Mouse (Mus musculus) CH12.LX (cell line): ENCODE results near the gene Cyp2d11. TPM values are rescaled to one million over a fixed set of nuclear protein-coding genes. Genes with fewer than 3 reads are reported as not detected.

Experiments
- DNase-seq: peaks from one replicate; pipeline ENCODE4 v3.0.0-alpha.2; 2013; ENCODE audit errors: extremely low read depth
- H3K27ac ChIP-seq: 2 replicates; pipeline ENCODE4 v1.5.1; 2012; ENCODE audit warnings: low read depth, mild to moderate bottlenecking, control low read depth, moderate library complexity; ENCODE audit not compliant: insufficient read depth
- H3K27me3 ChIP-seq: replicated peaks from 2 replicates; pipeline ENCODE3; 2012; ENCODE audit warnings: inconsistent platforms
- H3K36me3 ChIP-seq, 2 experiments: replicated peaks in 1 of 2; 2 replicates each; pipeline versions ENCODE3 to v1.6.1; 2012; ENCODE audit warnings: inconsistent platforms in 1 of 2, low read length in 1 of 2, mild to moderate bottlenecking in 1 of 2, mixed read lengths in 1 of 2, moderate library complexity in 1 of 2; ENCODE audit not compliant: control insufficient read depth in 1 of 2, insufficient read depth in 1 of 2
- H3K4me1 ChIP-seq, 2 experiments: 2 replicates each; pipeline ENCODE4 v1.6.1; 2012; ENCODE audit warnings: inconsistent platforms in 1 of 2, moderate library complexity in 1 of 2; ENCODE audit not compliant: insufficient read depth in 2 of 2, control insufficient read depth in 1 of 2
- H3K4me2 ChIP-seq: 2 replicates; pipeline ENCODE4 v1.6.1; 2012; ENCODE audit warnings: low read depth, mild to moderate bottlenecking, control low read depth; ENCODE audit not compliant: poor library complexity, insufficient read depth, severe bottlenecking
- H3K4me3 ChIP-seq, 3 experiments: fragments of 150-350 bp in 1 of 3; sonication (generic) in 1 of 3; replicated peaks in 1 of 3; 2 replicates each; pipeline versions ENCODE3 to v1.5.1; 2011 to 2012; ENCODE audit warnings: low read depth in 2 of 3, low read length in 2 of 3, mild to moderate bottlenecking in 2 of 3, moderate library complexity in 2 of 3, control low read depth in 1 of 3, improper control_type of control experiment in 1 of 3, inconsistent platforms in 1 of 3, mixed read lengths in 1 of 3; ENCODE audit not compliant: poor library complexity in 1 of 3
- H3K79me2 ChIP-seq: replicated peaks from 2 replicates; pipeline ENCODE4 v1.6.1; 2012; ENCODE audit warnings: mild to moderate bottlenecking, moderate library complexity; ENCODE audit not compliant: control insufficient read depth, poor library complexity, insufficient read depth, severe bottlenecking; ENCODE audit errors: extremely low read depth
- H3K9ac ChIP-seq: 2 replicates; pipeline ENCODE4 v1.6.1; 2012; ENCODE audit warnings: low read depth, mild to moderate bottlenecking, control low read depth, moderate library complexity; ENCODE audit not compliant: insufficient read depth
- H3K9me3 ChIP-seq: replicated peaks from 2 replicates; pipeline ENCODE3; 2012; ENCODE audit warnings: low read length, inconsistent platforms, mixed read lengths
- CTCF ChIP-seq, 2 experiments: IDR thresholded peaks in 1 of 2; conservative IDR thresholded peaks in 1 of 2; 2 replicates each; pipeline ENCODE4 v1.5.1; 2011 to 2012; ENCODE audit warnings: low read depth in 2 of 2, low read length in 2 of 2, improper control_type of control experiment in 1 of 2, inconsistent platforms in 1 of 2, mild to moderate bottlenecking in 1 of 2, moderate library complexity in 1 of 2
- E2F4 ChIP-seq: IDR thresholded peaks from 2 replicates; pipeline ENCODE4 v1.6.1; 2011; ENCODE audit warnings: low read depth, low read length, improper control_type of control experiment; ENCODE audit not compliant: insufficient replicate concordance
- ELF1 ChIP-seq: IDR thresholded peaks from 2 replicates; pipeline ENCODE4 v1.6.1; 2014; ENCODE audit warnings: low read depth, mild to moderate bottlenecking, inconsistent platforms, low read length, improper control_type of control experiment
- EP300 ChIP-seq: IDR thresholded peaks from 2 replicates; pipeline ENCODE4 v1.6.1; 2011; ENCODE audit warnings: low read length, improper control_type of control experiment
- ETS1 ChIP-seq: conservative IDR thresholded peaks from 2 replicates; pipeline ENCODE4 v1.6.1; 2012; ENCODE audit warnings: low read depth, mild to moderate bottlenecking, inconsistent platforms, low read length, improper control_type of control experiment, moderate library complexity
- HCFC1 ChIP-seq: IDR thresholded peaks from 2 replicates; pipeline ENCODE4 v1.6.1; 2012; ENCODE audit warnings: low read depth, mild to moderate bottlenecking, inconsistent platforms, low read length, improper control_type of control experiment
- IRF4 ChIP-seq: IDR thresholded peaks from 2 replicates; pipeline ENCODE4 v1.6.1; 2014; ENCODE audit warnings: low read depth, mild to moderate bottlenecking, inconsistent platforms, low read length, improper control_type of control experiment
- JUN ChIP-seq: IDR thresholded peaks from 2 replicates; pipeline ENCODE4 v1.6.1; 2011; ENCODE audit warnings: low read depth, mild to moderate bottlenecking, low read length, improper control_type of control experiment, moderate library complexity; ENCODE audit not compliant: insufficient read depth
- KAT2A ChIP-seq: IDR thresholded peaks from 2 replicates; pipeline ENCODE4 v1.6.1; 2012; ENCODE audit warnings: low read length, improper control_type of control experiment, inconsistent platforms; ENCODE audit not compliant: insufficient replicate concordance
- MAFK ChIP-seq: IDR thresholded peaks from 2 replicates; pipeline ENCODE4 v1.6.1; 2011; ENCODE audit warnings: low read length, improper control_type of control experiment; ENCODE audit not compliant: insufficient replicate concordance
- MAX ChIP-seq: IDR thresholded peaks from 2 replicates; pipeline ENCODE4 v1.6.1; 2011; ENCODE audit warnings: low read length, improper control_type of control experiment
- MAZ ChIP-seq: IDR thresholded peaks from 2 replicates; pipeline ENCODE4 v1.6.1; 2012; ENCODE audit warnings: low read depth, mild to moderate bottlenecking, inconsistent platforms, low read length, improper control_type of control experiment, moderate library complexity
- MXI1 ChIP-seq: IDR thresholded peaks from 2 replicates; pipeline ENCODE4 v1.6.1; 2011; ENCODE audit warnings: mild to moderate bottlenecking, low read depth, low read length, improper control_type of control experiment
- MYC ChIP-seq: IDR thresholded peaks from 2 replicates; pipeline ENCODE4 v1.6.1; 2011; ENCODE audit warnings: low read depth, mild to moderate bottlenecking, improper control_type of control experiment, low read length
- NELFE ChIP-seq: IDR thresholded peaks from 2 replicates; pipeline ENCODE4 v1.6.1; 2011; ENCODE audit warnings: low read depth, low read length, improper control_type of control experiment
- NRF1 ChIP-seq: IDR thresholded peaks from 2 replicates; pipeline ENCODE4 v1.6.1; 2014; ENCODE audit warnings: low read depth, mild to moderate bottlenecking, inconsistent platforms, low read length, improper control_type of control experiment, moderate library complexity
- POLR2A ChIP-seq: IDR thresholded peaks from 2 replicates; pipeline ENCODE4 v1.6.1; 2011; ENCODE audit warnings: low read depth, mild to moderate bottlenecking, improper control_type of control experiment, low read length
- RAD21 ChIP-seq: IDR thresholded peaks from 2 replicates; pipeline ENCODE4 v1.6.1; 2011; ENCODE audit warnings: low read depth, mild to moderate bottlenecking, low read length, improper control_type of control experiment, moderate library complexity
- SIN3A ChIP-seq: IDR thresholded peaks from 2 replicates; pipeline ENCODE4 v1.6.1; 2012; ENCODE audit warnings: low read length, improper control_type of control experiment, inconsistent platforms
- SMC3 ChIP-seq: IDR thresholded peaks from 2 replicates; pipeline ENCODE4 v1.6.1; 2011; ENCODE audit warnings: low read depth, low read length, improper control_type of control experiment
- TCF12 ChIP-seq: IDR thresholded peaks from 2 replicates; pipeline ENCODE4 v1.6.1; 2014; ENCODE audit warnings: low read depth, mild to moderate bottlenecking, inconsistent platforms, low read length, improper control_type of control experiment
- UBTF ChIP-seq: IDR thresholded peaks from 2 replicates; pipeline ENCODE4 v1.6.1; 2012; ENCODE audit warnings: low read depth, mild to moderate bottlenecking, inconsistent platforms, low read length, improper control_type of control experiment, moderate library complexity
- USF1 ChIP-seq: IDR thresholded peaks from 2 replicates; pipeline ENCODE4 v1.6.1; 2014; ENCODE audit warnings: low read depth, mild to moderate bottlenecking, inconsistent platforms, low read length, improper control_type of control experiment
- USF2 ChIP-seq: conservative IDR thresholded peaks from 2 replicates; pipeline ENCODE4 v1.6.1; 2011; ENCODE audit warnings: low read depth, low read length, improper control_type of control experiment
- ZC3H11A ChIP-seq: IDR thresholded peaks from 2 replicates; pipeline ENCODE4 v1.6.1; 2012; ENCODE audit warnings: low read depth, mild to moderate bottlenecking, inconsistent platforms, low read length, improper control_type of control experiment
- ZMIZ1 ChIP-seq: IDR thresholded peaks from 2 replicates; pipeline ENCODE4 v1.6.1; 2012; ENCODE audit warnings: low read depth, mild to moderate bottlenecking, inconsistent platforms, low read length, improper control_type of control experiment
- dilution Hi-C: fragments of 300-500 bp; cut with MboI; formaldehyde crosslinking; loops from 2 replicates; pipeline ENCODE4 v1.14.3; 2020; ENCODE audit warnings: low sequenced_read_pairs; ENCODE audit not compliant: extremely low pct_unique_long_range_greater_than_20kb, extremely low pct_ligation_motif_present
- in situ Hi-C: fragments of 300-500 bp; cut with MboI; formaldehyde crosslinking; loops from 3 replicates; pipeline ENCODE4 v1.14.3; 2019; ENCODE audit warnings: low sequenced_read_pairs, low pct_ligation_motif_present, low pct_unique_long_range_greater_than_20kb, mixed read lengths
- polyA plus RNA-seq: library from polyadenylated mRNA; unstranded; fragments of >175 nt; gene quantifications from 2 replicates; pipeline ENCODE4 v1.2.1, GENCODE M21; 2012; ENCODE audit warnings: low read depth; ENCODE audit not compliant: insufficient read length
- total RNA-seq, 2 experiments: library from RNA; depleted of rRNA; stranded (reverse); fragments of 300-350 nt in 1 of 2; fragments of >200 nt in 1 of 2; gene quantifications; 2 replicates each; pipeline ENCODE4 v1.2.3; 2012 to 2014

Cyp2d11 gene
- total and polyA plus RNA-seq, 3 experiments, result not detected

GRCm38 (mm10) chr15:82347852-82348251 is 46.0 kb downstream of the Cyp2d11 start:
- dilution Hi-C loops, result no loop called here
- peaks cover 14 to 40% of the 10 kb centered on the region in 2 experiments for H3K4me1 ChIP-seq
- TF ChIP-seq NRF1 (no peak), CTCF (conservative IDR thresholded peaks at IDR 0.05 in 1 of 2, IDR thresholded peaks at IDR 0.05 in 1 of 2; ENCODE audit: low read depth in 2 of 2, low read length in 2 of 2) (no peak), SMC3 (no peak), IRF4 (no peak), KAT2A (no peak), MXI1 (no peak), POLR2A (no peak)
- TF ChIP-seq, all 38 proteins: peak for 0
- peaks cover 8% of the 10 kb centered on the region for H3K27me3 ChIP-seq
- 0 out of 2 replicates have a peak overlapping the region, but pooled peaks have one; percentile 85 for H3K9ac ChIP-seq
- H3K9me3 ChIP-seq, result no peaks in the 10 kb centered on the region
- H3K36me3 ChIP-seq, result peaks cover 29 to 42% of the 10 kb centered on the region in 2 experiments
- no peak for DNase-seq
- H3K27ac ChIP-seq, result no peak overlapping the region
- H3K4me3 ChIP-seq, result no peak overlapping the region
- in situ Hi-C loops, result no loop called here
- peaks cover 23% of the 10 kb centered on the region for H3K79me2 ChIP-seq
- 0 out of 2 replicates have a peak overlapping the region, but pooled peaks have one; percentile 96 for H3K4me2 ChIP-seq

DNA sequence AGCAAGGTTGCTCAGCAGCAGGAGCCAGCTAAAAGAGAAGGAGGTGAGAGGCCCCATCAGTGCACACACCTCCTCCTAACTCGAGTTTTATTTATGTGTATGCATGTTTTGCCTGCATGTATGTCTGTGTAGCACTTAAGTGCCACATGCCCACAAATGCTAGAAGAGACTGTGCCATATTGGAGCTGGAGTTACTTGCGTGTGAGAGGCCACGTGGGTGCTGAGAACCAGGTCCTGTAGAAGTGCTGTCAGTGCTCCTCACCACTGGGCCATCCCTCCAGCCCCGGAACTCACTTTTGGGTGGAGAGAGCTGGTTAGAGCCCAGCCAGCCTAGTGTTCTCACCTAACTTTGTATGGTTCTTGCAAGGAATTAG is 46.5 kb downstream of the Cyp2d11 start:
- Histone ChIP-seq H3K27ac (peak overlapping the region; percentile 19), H3K9me3 (no peaks in the 10 kb centered on the region), H3K4me1 (peaks cover 14 to 34% of the 10 kb centered on the region in 2 experiments), H3K4me2 (peak overlapping the region; percentile 96), H3K27me3 (peaks cover 8% of the 10 kb centered on the region), H3K79me2 (peaks cover 19% of the 10 kb centered on the region), H3K9ac (peak overlapping the region; percentile 85), H3K36me3 (peaks cover 29 to 42% of the 10 kb centered on the region in 2 experiments), H3K4me3 (peak overlapping the region; percentile 58 to 81 (median 71))
- DNase-seq, result no peak
- dilution Hi-C loops (no loop called here), in situ Hi-C loops (no loop called here)
- TF ChIP-seq ZC3H11A (no peak), RAD21 (no peak), MAZ (no peak), EP300 (no peak), TCF12 (no peak), ELF1 (no peak), MAFK (no peak), MAX (peak; percentile 45; the same call in 1 of the 2 replicates), SIN3A (peak; percentile 48; the same call in 1 of the 2 replicates), USF2 (no peak), NELFE (no peak), MXI1 (peak; percentile 81), NRF1 (no peak), ZMIZ1 (no peak), MYC (peak; percentile 74), E2F4 (no peak), POLR2A (no peak), USF1 (no peak), HCFC1 (no peak), ETS1 (no peak), CTCF (conservative IDR thresholded peaks at IDR 0.05 in 1 of 2, IDR thresholded peaks at IDR 0.05 in 1 of 2; ENCODE audit: low read depth in 2 of 2, low read length in 2 of 2) (no peak), UBTF (no peak), JUN (no peak)
